Mouse (Mus musculus) brain, embryonic 14.5 days (tissue): Measurements from ENCODE around the gene Ppp1r37.
A peak's percentile ranks its signal among the peaks of the same experiment; 100 is the strongest.

Source experiments
- CTCF ChIP-seq: fragments of 200-500 bp; IDR thresholded peaks from 2 replicates; pipeline ENCODE4 v1.5.1; 2012; ENCODE audit warnings: inconsistent platforms, mild to moderate bottlenecking, moderate library complexity, borderline replicate concordance; ENCODE audit not compliant: insufficient read depth, insufficient read length; ENCODE audit errors: extremely low read depth
- POLR2A ChIP-seq: fragments of 200-500 bp; IDR thresholded peaks from 2 replicates; pipeline ENCODE4 v1.6.1; 2012; ENCODE audit warnings: mild to moderate bottlenecking, inconsistent platforms, borderline replicate concordance; ENCODE audit not compliant: poor library complexity, insufficient read depth, insufficient read length, severe bottlenecking; ENCODE audit errors: extremely low read depth

GRCm38 (mm10) chr7:19523757-19524419 lies 39.0 kb downstream of the Ppp1r37 start:
- TF ChIP-seq CTCF (peak; percentile 64), POLR2A (no peak)
